Mouse (Mus musculus): ENCODE measurements around the gene Naa10. TPM values are rescaled to one million over a fixed set of nuclear protein-coding genes. Genes with fewer than 3 reads are reported as not detected.
A peak's percentile ranks its signal among the peaks of the same experiment; 100 is the strongest.

The Naa10 gene
- polyA plus RNA-seq, 1 experiment from 2014 or later, result 159 TPM

DNA sequence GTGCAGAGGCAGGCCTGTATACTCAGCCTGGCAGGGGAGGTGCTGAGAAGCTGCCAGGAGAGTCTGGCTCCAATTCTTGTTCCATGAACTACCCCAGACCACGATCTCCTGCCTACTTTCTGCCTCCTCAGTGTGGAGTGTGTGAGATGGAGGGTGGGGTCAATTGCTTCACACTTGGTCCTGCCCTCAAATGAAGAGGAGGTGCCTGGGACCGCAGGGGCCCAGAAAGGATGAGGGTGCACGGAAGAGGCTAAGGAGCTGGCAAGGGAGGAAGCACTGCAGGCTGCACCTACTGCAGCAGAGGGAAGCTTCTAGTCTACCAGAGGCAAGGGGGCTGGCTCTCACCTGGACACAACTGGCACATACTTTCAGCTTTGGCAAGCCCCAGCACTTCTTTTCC, 42.6 kb upstream of the Naa10 start:
- peak overlapping the region; percentile 37; the same call in 1 of the 2 replicates for H3K9ac ChIP-seq (ENCODE audit: low read length)
- ATAC-seq (ENCODE audit: insufficient number of reproducible peaks, low FRiP score, low TSS enrichment, low read depth) (no peak), DNase-seq (ENCODE audit: low spot score) (no peak)
- H3K9me3 ChIP-seq (ENCODE audit: control insufficient read depth, low read length), result no peaks in the 10 kb centered on the region
- no peak overlapping the region for H3K27ac ChIP-seq (replicated peaks; ENCODE audit: low read depth, low read length)
- peak overlapping the region; percentile 64 for H3K4me2 ChIP-seq (ENCODE audit: low read depth, severe bottlenecking)
- H3K4me3 ChIP-seq (ENCODE audit: low read depth, low read length), result peak overlapping the region; percentile 60
- H3K27me3 ChIP-seq (ENCODE audit: control insufficient read depth, insufficient read depth, low read length), result 0 out of 2 replicates have a peak, but pooled peaks cover 7% of the 10 kb centered on the region
- peaks cover 3% of the 10 kb centered on the region; the same call in 1 of the 2 replicates for H3K4me1 ChIP-seq (ENCODE audit: control insufficient read depth, insufficient read depth, low read length)
- H3K36me3 ChIP-seq (ENCODE audit: control insufficient read depth, insufficient read depth, low read length), result no peaks in the 10 kb centered on the region; the same call in 1 of the 2 replicates
- 35% methylated on average over 3 of the region's 3 CpGs for WGBS

DNA sequence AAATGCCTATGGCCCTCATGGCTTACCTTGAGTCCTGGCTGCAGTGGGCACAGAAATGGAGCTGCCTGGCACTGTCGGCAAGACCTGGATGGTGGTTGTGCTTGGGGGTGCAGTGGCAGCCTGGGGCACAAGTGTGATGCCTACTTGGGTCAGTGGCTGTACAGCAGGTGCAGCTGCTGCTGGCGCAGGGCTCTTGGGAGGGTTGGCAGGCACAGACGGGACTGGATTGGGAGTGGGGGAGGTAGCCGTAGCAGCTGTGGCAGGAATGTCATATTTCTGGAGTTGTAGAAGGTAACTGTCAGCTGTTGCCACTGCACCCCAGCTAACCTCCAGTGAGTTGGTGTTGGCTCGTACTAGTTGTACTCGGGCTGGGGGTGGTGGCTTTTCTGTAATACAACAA, 33.2 kb upstream of the Naa10 start:
- 91% methylated on average over 6 of the region's 6 CpGs for WGBS
- Histone ChIP-seq H3K9ac (ENCODE audit: low read length) (no peak overlapping the region), H3K4me2 (ENCODE audit: low read depth, severe bottlenecking) (no peak overlapping the region), H3K4me1 (ENCODE audit: control insufficient read depth, insufficient read depth, low read length) (no peaks in the 10 kb centered on the region), H3K36me3 (ENCODE audit: control insufficient read depth, insufficient read depth, low read length) (peaks cover 15% of the 10 kb centered on the region; the same call in 1 of the 2 replicates), H3K27me3 (ENCODE audit: control insufficient read depth, insufficient read depth, low read length) (no peaks in the 10 kb centered on the region), H3K27ac (replicated peaks; ENCODE audit: low read depth, low read length) (no peak overlapping the region), H3K9me3 (ENCODE audit: control insufficient read depth, low read length) (no peaks in the 10 kb centered on the region), H3K4me3 (ENCODE audit: low read depth, low read length) (no peak overlapping the region)
- no peak for DNase-seq (ENCODE audit: low spot score)
- no peak for ATAC-seq (ENCODE audit: insufficient number of reproducible peaks, low FRiP score, low TSS enrichment, low read depth)

DNA sequence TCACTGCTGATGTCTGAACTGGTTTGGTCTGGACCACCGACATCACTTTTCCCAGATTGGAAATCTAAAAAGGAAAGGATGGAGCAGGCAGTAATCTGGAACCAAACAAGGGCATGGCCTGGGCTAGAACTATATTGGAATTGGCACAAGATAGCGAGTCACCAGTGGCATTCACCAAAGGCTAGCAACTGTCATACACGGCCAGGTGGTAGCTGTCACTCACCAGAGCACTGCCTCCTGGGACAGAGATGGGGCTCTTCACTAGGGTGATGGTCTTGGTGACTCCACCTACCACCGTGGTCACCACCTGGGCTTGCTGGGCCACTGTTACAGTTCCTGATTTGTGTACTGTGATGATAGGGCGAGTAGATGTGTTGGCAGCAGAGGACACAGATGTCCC, 30.9 kb upstream of the Naa10 start:
- DNase-seq (ENCODE audit: low spot score), result no peak
- WGBS, result 86% methylated on average over 5 of the region's 5 CpGs
- no peaks in the 10 kb centered on the region for H3K4me1 ChIP-seq (ENCODE audit: control insufficient read depth, insufficient read depth, low read length)
- H3K9ac ChIP-seq (ENCODE audit: low read length), result no peak overlapping the region
- no peak overlapping the region for H3K4me3 ChIP-seq (ENCODE audit: low read depth, low read length)
- H3K4me2 ChIP-seq (ENCODE audit: low read depth, severe bottlenecking), result no peak overlapping the region
- no peaks in the 10 kb centered on the region for H3K27me3 ChIP-seq (ENCODE audit: control insufficient read depth, insufficient read depth, low read length)
- peaks cover 13% of the 10 kb centered on the region; the same call in 1 of the 2 replicates for H3K36me3 ChIP-seq (ENCODE audit: control insufficient read depth, insufficient read depth, low read length)
- H3K27ac ChIP-seq (replicated peaks; ENCODE audit: low read depth, low read length), result no peak overlapping the region
- no peak for ATAC-seq (ENCODE audit: insufficient number of reproducible peaks, low FRiP score, low TSS enrichment, low read depth)
- no peaks in the 10 kb centered on the region for H3K9me3 ChIP-seq (ENCODE audit: control insufficient read depth, low read length)

DNA sequence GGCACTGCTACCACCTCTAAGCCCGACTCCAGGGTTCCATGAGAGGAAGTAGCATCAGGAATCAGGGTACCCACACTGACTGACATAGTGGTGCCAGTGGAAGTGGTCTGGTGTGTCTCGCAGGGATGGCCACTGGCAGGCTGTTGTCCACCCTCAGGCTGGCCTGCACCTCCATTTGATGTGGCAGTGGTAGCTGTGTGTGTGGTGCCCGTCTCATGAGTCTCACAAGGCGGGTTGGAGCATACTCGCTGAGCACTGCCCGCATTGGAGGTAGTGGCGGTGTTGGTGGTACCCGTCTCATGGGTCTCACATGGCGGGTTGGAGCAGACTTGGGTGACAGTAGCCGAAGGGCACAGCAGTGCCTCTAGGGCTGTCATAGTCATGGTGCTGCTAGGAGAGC, 27.6 kb upstream of the Naa10 start:
- Histone ChIP-seq H3K9me3 (ENCODE audit: control insufficient read depth, low read length) (no peaks in the 10 kb centered on the region), H3K36me3 (ENCODE audit: control insufficient read depth, insufficient read depth, low read length) (peaks cover 12% of the 10 kb centered on the region; the same call in 1 of the 2 replicates), H3K27ac (replicated peaks; ENCODE audit: low read depth, low read length) (no peak overlapping the region), H3K4me1 (ENCODE audit: control insufficient read depth, insufficient read depth, low read length) (no peaks in the 10 kb centered on the region), H3K4me2 (ENCODE audit: low read depth, severe bottlenecking) (no peak overlapping the region), H3K27me3 (ENCODE audit: control insufficient read depth, insufficient read depth, low read length) (no peaks in the 10 kb centered on the region), H3K4me3 (ENCODE audit: low read depth, low read length) (no peak overlapping the region), H3K9ac (ENCODE audit: low read length) (no peak overlapping the region)
- ATAC-seq (ENCODE audit: insufficient number of reproducible peaks, low FRiP score, low TSS enrichment, low read depth) (no peak), DNase-seq (ENCODE audit: low spot score) (no peak)
- 89% methylated on average over 10 of the region's 10 CpGs for WGBS

DNA sequence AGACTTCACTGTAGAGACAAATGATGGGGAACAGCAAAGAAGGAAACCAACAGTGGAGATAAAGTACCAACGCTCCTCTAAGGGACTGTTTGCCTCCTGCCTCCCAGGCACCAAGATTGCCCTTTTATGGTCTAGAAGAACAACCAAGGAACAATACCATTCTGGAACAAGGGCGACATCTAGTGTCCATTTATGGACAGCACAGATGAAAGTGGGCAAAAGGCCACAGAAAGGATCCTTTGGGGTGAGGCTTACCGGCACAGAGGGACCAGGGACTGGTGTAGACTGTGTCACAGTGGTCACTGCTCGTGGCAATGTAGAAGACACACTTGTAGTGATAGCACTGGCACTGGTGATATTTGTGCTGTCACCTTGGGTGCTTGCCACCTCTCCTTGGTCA, 26.9 kb upstream of the Naa10 start:
- H3K36me3 ChIP-seq (ENCODE audit: control insufficient read depth, insufficient read depth, low read length), result peaks cover 12% of the 10 kb centered on the region; the same call in 1 of the 2 replicates
- ATAC-seq (ENCODE audit: insufficient number of reproducible peaks, low FRiP score, low TSS enrichment, low read depth) (no peak), DNase-seq (ENCODE audit: low spot score) (peak; percentile 69)
- no peaks in the 10 kb centered on the region for H3K9me3 ChIP-seq (ENCODE audit: control insufficient read depth, low read length)
- WGBS, result 45% methylated on average over 4 of the region's 4 CpGs
- H3K4me1 ChIP-seq (ENCODE audit: control insufficient read depth, insufficient read depth, low read length), result no peaks in the 10 kb centered on the region
- no peak overlapping the region for H3K9ac ChIP-seq (ENCODE audit: low read length)
- H3K27ac ChIP-seq (replicated peaks; ENCODE audit: low read depth, low read length), result no peak overlapping the region
- no peak overlapping the region for H3K4me2 ChIP-seq (ENCODE audit: low read depth, severe bottlenecking)
- no peak overlapping the region for H3K4me3 ChIP-seq (ENCODE audit: low read depth, low read length)
- no peaks in the 10 kb centered on the region for H3K27me3 ChIP-seq (ENCODE audit: control insufficient read depth, insufficient read depth, low read length)

DNA sequence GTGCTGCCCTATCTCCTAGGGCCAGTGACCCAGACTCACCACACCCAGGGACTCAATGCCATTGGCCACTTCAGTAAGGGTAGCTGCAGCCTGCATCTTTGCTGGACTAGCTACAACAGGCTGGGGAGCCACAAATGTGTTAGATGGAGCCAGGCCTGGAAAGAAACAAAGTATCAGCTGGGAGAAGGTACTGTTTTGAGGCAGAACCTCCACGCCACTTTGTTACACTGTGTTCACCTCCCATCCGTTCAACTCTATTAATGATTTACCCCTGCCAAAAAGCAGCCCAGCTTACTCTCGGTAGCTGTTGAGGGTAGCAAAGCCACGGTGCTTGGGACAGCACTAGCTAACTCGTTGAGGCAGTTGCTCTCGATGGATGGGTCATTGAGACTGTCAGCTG, 25.2 kb upstream of the Naa10 start:
- Histone ChIP-seq H3K4me2 (ENCODE audit: low read depth, severe bottlenecking) (no peak overlapping the region), H3K4me1 (ENCODE audit: control insufficient read depth, insufficient read depth, low read length) (no peaks in the 10 kb centered on the region), H3K4me3 (ENCODE audit: low read depth, low read length) (no peak overlapping the region), H3K9ac (ENCODE audit: low read length) (no peak overlapping the region), H3K27ac (replicated peaks; ENCODE audit: low read depth, low read length) (no peak overlapping the region), H3K9me3 (ENCODE audit: control insufficient read depth, low read length) (no peaks in the 10 kb centered on the region), H3K27me3 (ENCODE audit: control insufficient read depth, insufficient read depth, low read length) (no peaks in the 10 kb centered on the region), H3K36me3 (ENCODE audit: control insufficient read depth, insufficient read depth, low read length) (peaks cover 14% of the 10 kb centered on the region; the same call in 1 of the 2 replicates)
- ATAC-seq (ENCODE audit: insufficient number of reproducible peaks, low FRiP score, low TSS enrichment, low read depth) (no peak), DNase-seq (ENCODE audit: low spot score) (no peak)
- WGBS, result 88% methylated on average over 6 of the region's 6 CpGs

DNA sequence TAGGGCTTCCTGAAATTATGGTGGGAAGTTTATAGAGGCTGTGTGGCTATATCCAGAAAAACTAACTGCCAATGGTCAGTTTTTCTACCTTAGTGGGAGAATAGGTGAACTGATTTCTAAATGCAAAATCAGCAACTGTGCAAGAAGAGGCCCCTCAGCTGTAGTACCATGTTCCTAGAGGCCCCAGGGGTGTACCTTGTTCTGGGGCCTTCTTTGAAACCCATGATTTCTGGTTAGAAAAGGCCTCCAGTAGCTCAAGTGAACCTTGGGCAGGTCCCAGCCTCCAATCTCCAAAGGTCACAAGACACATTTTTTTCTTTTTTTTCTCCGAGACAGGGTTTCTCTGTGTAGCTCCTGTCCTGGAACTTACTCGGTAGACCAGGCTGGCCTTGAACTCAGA, 20.6 kb upstream of the Naa10 start:
- Histone ChIP-seq H3K9me3 (ENCODE audit: control insufficient read depth, low read length) (no peaks in the 10 kb centered on the region), H3K36me3 (ENCODE audit: control insufficient read depth, insufficient read depth, low read length) (peaks cover 11% of the 10 kb centered on the region; the same call in 1 of the 2 replicates), H3K27ac (replicated peaks; ENCODE audit: low read depth, low read length) (no peak overlapping the region), H3K4me1 (ENCODE audit: control insufficient read depth, insufficient read depth, low read length) (no peaks in the 10 kb centered on the region), H3K9ac (ENCODE audit: low read length) (no peak overlapping the region), H3K4me2 (ENCODE audit: low read depth, severe bottlenecking) (no peak overlapping the region), H3K27me3 (ENCODE audit: control insufficient read depth, insufficient read depth, low read length) (no peaks in the 10 kb centered on the region), H3K4me3 (ENCODE audit: low read depth, low read length) (no peak overlapping the region)
- 92% methylated on average over 2 of the region's 2 CpGs for WGBS
- ATAC-seq (ENCODE audit: insufficient number of reproducible peaks, low FRiP score, low TSS enrichment, low read depth), result no peak
- no peak for DNase-seq (ENCODE audit: low spot score)

DNA sequence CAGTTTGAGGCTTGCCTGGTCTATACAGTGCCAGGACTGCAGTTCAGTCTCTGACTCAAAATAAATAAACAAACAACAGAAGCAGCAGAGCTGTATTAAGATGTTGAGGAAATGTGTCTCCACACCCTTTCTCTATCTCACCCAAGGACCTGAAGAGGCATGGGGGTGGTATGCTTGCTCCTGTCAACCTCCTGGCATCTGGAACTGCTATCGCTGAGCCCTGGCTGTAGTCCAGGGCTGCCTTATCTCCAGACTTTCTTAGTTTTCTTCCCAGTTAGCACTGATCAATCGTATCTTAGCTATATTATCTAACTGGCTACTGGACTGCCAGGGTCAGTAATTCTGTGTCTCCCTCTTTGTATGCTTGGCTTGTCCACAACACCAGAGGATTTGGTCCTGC, 20.1 kb upstream of the Naa10 start:
- Histone ChIP-seq H3K27ac (replicated peaks; ENCODE audit: low read depth, low read length) (no peak overlapping the region), H3K36me3 (ENCODE audit: control insufficient read depth, insufficient read depth, low read length) (peaks cover 11% of the 10 kb centered on the region; the same call in 1 of the 2 replicates), H3K4me1 (ENCODE audit: control insufficient read depth, insufficient read depth, low read length) (no peaks in the 10 kb centered on the region), H3K4me2 (ENCODE audit: low read depth, severe bottlenecking) (no peak overlapping the region), H3K9me3 (ENCODE audit: control insufficient read depth, low read length) (no peaks in the 10 kb centered on the region), H3K4me3 (ENCODE audit: low read depth, low read length) (no peak overlapping the region), H3K9ac (ENCODE audit: low read length) (no peak overlapping the region), H3K27me3 (ENCODE audit: control insufficient read depth, insufficient read depth, low read length) (no peaks in the 10 kb centered on the region)
- DNase-seq (ENCODE audit: low spot score), result no peak
- 94% methylated on average over 2 of the region's 2 CpGs for WGBS
- no peak for ATAC-seq (ENCODE audit: insufficient number of reproducible peaks, low FRiP score, low TSS enrichment, low read depth)

DNA sequence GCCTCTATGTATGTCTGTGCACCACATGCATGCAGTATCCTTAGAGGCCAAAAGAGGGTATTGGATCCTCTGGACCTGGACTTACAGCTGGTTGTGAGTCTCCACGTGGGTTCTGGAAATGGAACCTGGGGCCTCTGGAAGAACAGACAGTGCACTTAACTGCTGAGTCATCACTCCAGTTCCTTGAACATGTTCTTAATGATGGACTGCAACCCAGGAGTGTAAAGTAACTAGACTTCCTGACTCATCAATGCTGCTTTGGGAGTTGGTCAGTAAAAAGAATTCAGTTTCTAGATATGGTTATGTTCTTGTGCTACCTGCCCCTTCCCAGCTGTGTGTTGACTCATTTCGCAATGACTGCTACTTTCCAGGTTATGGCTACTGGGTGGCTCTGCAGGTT, 10.1 kb upstream of the Naa10 start:
- 75% methylated on average over 2 of the region's 2 CpGs for WGBS
- Histone ChIP-seq H3K27me3 (ENCODE audit: control insufficient read depth, insufficient read depth, low read length) (no peaks in the 10 kb centered on the region), H3K4me2 (ENCODE audit: low read depth, severe bottlenecking) (no peak overlapping the region), H3K9me3 (ENCODE audit: control insufficient read depth, low read length) (no peaks in the 10 kb centered on the region), H3K36me3 (ENCODE audit: control insufficient read depth, insufficient read depth, low read length) (no peaks in the 10 kb centered on the region), H3K4me3 (ENCODE audit: low read depth, low read length) (no peak overlapping the region), H3K9ac (ENCODE audit: low read length) (no peak overlapping the region), H3K4me1 (ENCODE audit: control insufficient read depth, insufficient read depth, low read length) (no peaks in the 10 kb centered on the region), H3K27ac (replicated peaks; ENCODE audit: low read depth, low read length) (no peak overlapping the region)
- ATAC-seq (ENCODE audit: insufficient number of reproducible peaks, low FRiP score, low TSS enrichment, low read depth), result no peak
- DNase-seq (ENCODE audit: low spot score), result no peak
